Mouse (Mus musculus) forebrain, embryonic 11.5 days (tissue): ENCODE results near the gene Fam104a. TPM values are rescaled to one million over a fixed set of nuclear protein-coding genes. Genes with fewer than 3 reads are reported as not detected.

Experiments used
- ATAC-seq: fragments of 200-750 bp; cut with Nextera tagmentation; replicated peaks from 2 replicates; pipeline ENCODE4 v1.8.0; 2017; ENCODE audit warnings: moderate TSS enrichment; ENCODE audit not compliant: low FRiP score
- DNase-seq: peaks from one replicate; pipeline ENCODE4 v3.0.0-alpha.2; 2017; ENCODE audit warnings: low spot score
- H3K27ac ChIP-seq: fragments of 300-500 bp; sonication (generic); 2 replicates; pipeline ENCODE4 v1.5.1; 2014; ENCODE audit warnings: low read depth, low read length
- H3K27me3 ChIP-seq: fragments of 300-500 bp; sonication (generic); 2 replicates; pipeline ENCODE4 v1.6.1; 2014; ENCODE audit warnings: mild to moderate bottlenecking, low read length, mixed read lengths; ENCODE audit not compliant: control insufficient read depth, insufficient read depth
- H3K36me3 ChIP-seq: fragments of 300-500 bp; sonication (generic); 2 replicates; pipeline ENCODE4 v1.6.1; 2014; ENCODE audit warnings: mild to moderate bottlenecking, low read length, moderate library complexity, mixed read lengths; ENCODE audit not compliant: control insufficient read depth, insufficient read depth
- H3K4me1 ChIP-seq: fragments of 300-500 bp; sonication (generic); replicated peaks from 2 replicates; pipeline ENCODE4 v1.6.1; 2014; ENCODE audit warnings: low read length, mixed read lengths; ENCODE audit not compliant: control insufficient read depth, insufficient read depth
- H3K4me2 ChIP-seq: fragments of 300-500 bp; sonication (generic); 2 replicates; pipeline ENCODE4 v1.6.1; 2014; ENCODE audit warnings: low read depth, mild to moderate bottlenecking, low read length, moderate library complexity, mixed read lengths; ENCODE audit not compliant: severe bottlenecking
- H3K4me3 ChIP-seq: fragments of 300-500 bp; sonication (generic); 2 replicates; pipeline ENCODE4 v1.5.1; 2014; ENCODE audit warnings: low read depth, low read length
- H3K9ac ChIP-seq: fragments of 300-500 bp; sonication (generic); 2 replicates; pipeline ENCODE4 v1.6.1; 2014; ENCODE audit warnings: low read length
- H3K9me3 ChIP-seq: fragments of 300-500 bp; sonication (generic); 2 replicates; pipeline ENCODE4 v1.6.1; 2016; ENCODE audit warnings: low read length, mixed read lengths; ENCODE audit not compliant: control insufficient read depth
- WGBS: fragments of 180-500 bp; shearing (Covaris S2); extraction: QIAGEN DNeasy Blood & Tissue Kit; methylation state at CpG from one replicate; pipeline ENCODE4 v1.1.7; 2014; 5-methylcytosine and 5-hydroxymethylcytosine counted together
- polyA plus RNA-seq: library from polyadenylated mRNA; unstranded; fragments of >200 nt; fragmentation: Nextera tagmentation; extraction: Ambion mirVana; gene quantifications from 2 replicates; pipeline ENCODE4 v1.2.1, GENCODE M21; 2014

The Fam104a gene
- 57.4 and 60.3 TPM in 2 replicates for polyA plus RNA-seq

DNA sequence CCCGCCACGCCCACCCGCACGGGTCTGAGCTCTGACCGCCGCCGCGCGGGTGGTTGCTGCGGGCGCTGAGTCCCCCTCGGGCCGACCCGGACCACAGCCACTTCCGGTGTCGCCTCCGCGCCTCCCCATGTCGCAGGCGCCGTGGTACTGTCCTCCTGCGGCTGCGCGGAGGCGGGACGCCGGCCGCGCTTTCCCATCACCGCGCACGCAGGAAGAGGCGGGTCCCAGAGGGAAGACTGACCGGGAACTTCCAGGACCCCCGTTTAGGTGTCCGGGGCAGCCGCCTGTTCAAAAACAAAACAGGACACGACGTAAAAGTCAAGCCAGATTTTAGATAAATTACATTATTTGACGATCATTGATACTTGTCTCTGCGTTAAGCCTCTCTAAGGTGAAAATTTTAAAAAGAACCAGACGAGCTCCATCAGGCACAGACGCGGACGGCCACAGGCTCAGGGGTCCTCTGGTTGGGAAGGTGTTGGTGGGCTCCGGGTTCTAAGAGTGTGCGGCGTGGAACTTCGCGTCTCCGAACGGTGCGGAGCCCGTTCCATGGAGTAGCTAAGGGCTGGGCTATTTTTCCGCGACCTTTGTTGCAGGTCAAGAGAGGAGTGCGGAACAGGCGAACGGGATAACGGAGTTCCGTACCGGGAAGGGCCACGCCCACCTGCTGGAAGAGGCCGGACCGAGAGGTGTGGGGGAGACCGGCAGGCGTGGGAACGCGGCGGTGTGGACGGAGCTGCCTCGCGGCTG, at the start of gene Fam104a, which contains the start of gene D11Wsu47e:
Fam104a (minus strand) TSS at position 199 of the 750 bp plus-strand sequence.
D11Wsu47e (plus strand) TSS at position 456 of the 750 bp plus-strand sequence.
- peaks cover 2% of the 10 kb centered on the region; the same call in 1 of the 2 replicates for H3K36me3 ChIP-seq
- H3K4me1 ChIP-seq = peaks cover 11% of the 10 kb centered on the region
- ATAC-seq = peak; percentile 94
- peak; percentile 97 for DNase-seq
- H3K4me2 ChIP-seq = peak within 1 kb of the TSS; percentile 79
- H3K9me3 ChIP-seq = no peaks in the 10 kb centered on the region
- peak within 1 kb of the TSS; percentile 74 for H3K4me3 ChIP-seq
- peak within 1 kb of the TSS; percentile 84 for H3K9ac ChIP-seq
- H3K27me3 ChIP-seq = no peaks in the 10 kb centered on the region
- peak within 1 kb of the TSS; percentile 93 for H3K27ac ChIP-seq
- WGBS = under 1% methylated on average over 73 of the region's 73 CpGs

GRCm38 (mm10) chr11:113731945-113732612, 48.1 kb upstream of the Fam104a start:
- WGBS = 93% methylated on average over 10 of the region's 10 CpGs
- H3K9me3 ChIP-seq = no peaks in the 10 kb centered on the region
- H3K27me3 ChIP-seq = no peaks in the 10 kb centered on the region
- H3K36me3 ChIP-seq = peaks cover 18% of the 10 kb centered on the region
- H3K4me2 ChIP-seq = no peak overlapping the region
- H3K27ac ChIP-seq = no peak overlapping the region
- H3K4me3 ChIP-seq = no peak overlapping the region
- H3K4me1 ChIP-seq = peaks cover 17% of the 10 kb centered on the region; the same call in 1 of the 2 replicates
- no peak for ATAC-seq
- no peak overlapping the region for H3K9ac ChIP-seq
- DNase-seq = no peak

DNA sequence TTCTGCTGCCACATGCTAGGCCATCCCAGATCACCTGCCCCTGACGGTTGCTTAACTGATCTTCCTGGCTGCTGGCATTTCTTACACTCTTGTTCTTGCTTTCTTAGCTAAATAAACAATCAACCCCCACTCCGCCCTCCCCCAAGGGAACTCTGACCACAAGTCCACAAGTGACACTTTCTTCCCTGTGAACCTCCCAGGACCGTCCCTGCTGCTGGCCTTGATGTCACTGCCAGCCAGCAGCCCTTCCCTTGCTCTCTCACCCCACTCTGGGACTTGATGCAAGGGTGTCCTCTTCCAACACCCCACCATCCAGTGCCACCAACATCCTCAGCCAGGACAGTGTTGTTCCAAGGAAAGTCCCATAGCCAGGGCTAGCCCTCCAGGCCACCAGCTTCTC, 46.9 kb upstream of the Fam104a start:
- 82% methylated on average over 3 of the region's 3 CpGs for WGBS
- Histone ChIP-seq H3K4me3 (no peak overlapping the region), H3K9ac (no peak overlapping the region), H3K4me2 (no peak overlapping the region), H3K4me1 (peaks cover 22% of the 10 kb centered on the region), H3K27me3 (no peaks in the 10 kb centered on the region), H3K36me3 (peaks cover 24% of the 10 kb centered on the region), H3K27ac (no peak overlapping the region), H3K9me3 (no peaks in the 10 kb centered on the region)
- DNase-seq = no peak
- no peak for ATAC-seq

DNA sequence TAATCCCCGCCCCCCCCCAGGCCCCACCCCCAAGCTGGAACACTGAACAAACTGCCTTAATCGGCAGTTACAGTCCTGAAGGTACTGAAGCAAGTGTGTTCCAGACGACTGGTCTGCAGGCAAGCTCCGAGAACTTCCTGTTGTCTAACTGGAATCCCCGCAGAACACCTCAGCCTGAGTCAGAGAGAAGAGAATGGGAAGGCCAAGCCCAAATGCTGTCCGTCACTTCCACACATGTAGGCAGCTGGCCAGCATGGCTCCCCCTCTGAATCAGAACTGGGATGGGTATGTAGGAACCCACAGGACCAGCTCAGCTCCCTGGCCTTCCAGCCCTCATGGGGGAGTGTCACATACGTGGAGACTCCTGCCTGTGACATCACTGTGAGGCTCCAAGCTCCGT, 46.0 kb upstream of the Fam104a start:
- Histone ChIP-seq H3K9me3 (no peaks in the 10 kb centered on the region), H3K27ac (no peak overlapping the region), H3K4me1 (peaks cover 23% of the 10 kb centered on the region), H3K27me3 (no peaks in the 10 kb centered on the region), H3K36me3 (peaks cover 24% of the 10 kb centered on the region), H3K9ac (no peak overlapping the region), H3K4me3 (no peak overlapping the region), H3K4me2 (no peak overlapping the region)
- ATAC-seq (no peak), DNase-seq (no peak)
- WGBS = 69% methylated on average over 8 of the region's 8 CpGs

GRCm38 (mm10) chr11:113729239-113729638, 45.3 kb upstream of the Fam104a start:
- peaks cover 24% of the 10 kb centered on the region for H3K36me3 ChIP-seq
- no peak for ATAC-seq
- no peak overlapping the region for H3K27ac ChIP-seq

DNA sequence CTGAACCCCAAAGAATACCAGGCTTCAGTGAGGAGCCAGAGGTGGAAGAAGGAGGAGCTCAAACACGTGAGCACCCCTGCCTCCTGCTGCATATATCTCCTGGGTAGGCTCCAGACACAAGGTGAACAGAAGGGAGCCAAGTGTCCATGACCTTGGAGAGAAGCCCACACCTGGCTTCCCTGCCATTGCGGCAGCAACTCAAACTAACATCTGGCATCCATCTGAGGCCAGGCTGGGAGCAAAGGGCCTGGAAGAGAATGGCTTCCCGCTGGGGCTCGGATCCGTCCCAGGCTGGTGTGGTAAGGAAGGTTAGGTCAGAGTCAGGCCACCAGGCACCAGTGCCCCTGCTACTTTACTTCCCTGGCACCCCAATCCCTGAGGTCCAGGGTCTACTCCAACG, 44.0 kb upstream of the Fam104a start:
- Histone ChIP-seq H3K27ac (no peak overlapping the region), H3K27me3 (no peaks in the 10 kb centered on the region), H3K4me3 (no peak overlapping the region), H3K9ac (no peak overlapping the region), H3K36me3 (peaks cover 24% of the 10 kb centered on the region), H3K9me3 (no peaks in the 10 kb centered on the region), H3K4me1 (peaks cover 11% of the 10 kb centered on the region), H3K4me2 (no peak overlapping the region)
- no peak for DNase-seq
- no peak for ATAC-seq
- 72% methylated on average over 6 of the region's 6 CpGs for WGBS

More at GRCm38 (mm10) chr11:113729239-113729638, 45.3 kb upstream of the Fam104a start:
- Histone ChIP-seq H3K27me3 (no peaks in the 10 kb centered on the region), H3K4me1 (peaks cover 17% of the 10 kb centered on the region), H3K4me2 (no peak overlapping the region), H3K4me3 (no peak overlapping the region), H3K9me3 (no peaks in the 10 kb centered on the region), H3K9ac (no peak overlapping the region)
- no peak for DNase-seq
- WGBS = 90% methylated on average over 21 of the region's 21 CpGs

DNA sequence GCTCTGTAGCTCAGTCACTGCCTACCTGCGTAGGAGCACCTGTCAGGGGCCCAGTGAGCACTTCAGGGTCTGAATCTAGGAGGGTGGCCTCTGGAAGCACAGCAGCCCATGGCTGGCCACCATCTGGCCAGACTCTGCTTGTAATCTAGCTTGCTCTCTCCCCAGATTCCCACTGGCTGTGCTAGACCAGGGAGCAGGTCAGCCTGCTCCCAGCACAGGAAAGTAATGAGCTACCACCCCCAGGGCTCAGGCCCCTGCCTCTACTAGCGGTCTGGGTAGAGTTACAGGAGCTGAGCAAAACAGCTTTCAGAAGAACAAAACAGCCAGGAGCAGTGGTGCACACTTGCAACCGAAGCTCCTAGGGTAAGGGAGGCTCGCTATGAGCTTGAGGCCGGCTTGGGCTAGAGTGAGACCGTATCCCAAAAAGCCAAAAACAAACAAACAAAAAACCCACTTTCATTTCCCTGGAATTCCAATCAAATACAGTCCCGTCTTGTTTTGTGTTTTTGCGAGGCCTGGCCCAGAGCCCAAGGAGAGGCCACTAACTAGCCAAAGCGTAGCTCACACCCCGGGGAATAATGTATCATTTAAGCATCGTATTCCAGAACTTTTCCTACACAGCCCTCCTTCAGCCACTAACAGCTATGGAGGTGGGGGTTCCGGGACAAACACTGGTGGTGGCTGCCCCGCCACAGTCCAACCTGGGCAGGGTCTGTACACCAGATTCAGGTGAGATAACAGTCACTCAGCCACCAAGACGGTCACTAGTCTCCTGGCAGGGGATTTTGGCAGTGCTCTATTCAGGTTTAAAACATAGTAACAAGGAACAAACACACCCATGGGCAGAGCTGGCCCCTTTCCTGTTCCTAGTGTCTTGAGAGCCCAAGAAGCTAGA, 43.3 kb upstream of the Fam104a start:
- Histone ChIP-seq H3K4me1 (peaks cover 9% of the 10 kb centered on the region), H3K27me3 (no peaks in the 10 kb centered on the region), H3K36me3 (peaks cover 24% of the 10 kb centered on the region), H3K4me2 (no peak overlapping the region), H3K4me3 (no peak overlapping the region), H3K27ac (no peak overlapping the region), H3K9ac (no peak overlapping the region), H3K9me3 (no peaks in the 10 kb centered on the region)
- no peak for ATAC-seq
- WGBS = 90% methylated on average over 14 of the region's 14 CpGs
- DNase-seq = no peak
